Mouse (Mus musculus) 3134 (cell line): ENCODE results near the gene Tmem203.

Experiments
- DNase-seq: peaks from one replicate; pipeline ENCODE4 v3.0.0-alpha.2; 2011; ENCODE audit warnings: low spot score; ENCODE audit not compliant: insufficient read length; ENCODE audit errors: extremely low read depth

Tmem203 gene

DNA sequence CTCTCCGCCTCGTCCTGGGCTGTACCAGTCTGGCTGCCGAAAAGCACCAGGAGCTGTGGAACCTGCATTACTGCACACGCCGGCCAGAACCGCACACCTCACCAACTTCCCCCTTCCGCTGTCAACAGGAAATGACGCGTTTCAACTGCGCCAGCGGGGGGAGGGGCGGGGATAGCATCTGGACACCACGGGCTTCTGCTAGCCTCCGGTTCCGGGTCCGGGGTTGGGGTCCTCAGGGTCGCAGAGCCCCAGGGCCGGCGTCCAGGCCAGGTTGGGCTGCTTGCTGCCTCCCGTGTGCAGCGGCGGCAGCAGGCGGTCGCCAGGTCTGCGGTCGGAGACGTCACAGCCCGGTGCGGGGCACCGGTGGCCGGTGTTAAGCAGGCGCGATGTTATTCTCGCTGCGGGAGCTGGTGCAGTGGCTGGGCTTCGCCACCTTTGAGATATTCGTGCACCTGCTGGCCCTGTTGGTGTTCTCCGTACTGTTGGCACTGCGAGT is at the start of gene Tmem203:
Gene Tmem203 (plus strand): TSS at position 156 of the 496 bp plus-strand sequence.
- DNase-seq = peak; percentile 83

DNA sequence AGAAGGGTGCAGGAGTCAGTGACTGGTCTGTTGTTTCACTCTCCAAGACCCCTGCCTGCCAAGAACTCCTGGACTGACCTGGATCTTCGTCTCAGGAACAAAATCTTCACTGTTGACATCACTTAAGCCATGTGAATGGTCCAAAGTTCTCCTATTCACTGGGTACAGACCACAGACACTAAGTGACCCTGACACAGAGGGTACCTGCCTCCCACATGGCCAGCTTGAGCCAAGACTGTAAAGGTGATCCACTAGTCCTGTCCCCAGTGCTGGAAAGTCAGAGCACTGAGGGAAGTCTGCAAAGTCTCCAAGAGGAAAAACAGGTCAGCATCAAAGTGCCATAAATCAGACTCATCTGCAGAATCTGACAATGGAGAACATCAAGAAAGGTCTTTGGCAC is 47.6 kb upstream of the Tmem203 start:
- no peak for DNase-seq

DNA sequence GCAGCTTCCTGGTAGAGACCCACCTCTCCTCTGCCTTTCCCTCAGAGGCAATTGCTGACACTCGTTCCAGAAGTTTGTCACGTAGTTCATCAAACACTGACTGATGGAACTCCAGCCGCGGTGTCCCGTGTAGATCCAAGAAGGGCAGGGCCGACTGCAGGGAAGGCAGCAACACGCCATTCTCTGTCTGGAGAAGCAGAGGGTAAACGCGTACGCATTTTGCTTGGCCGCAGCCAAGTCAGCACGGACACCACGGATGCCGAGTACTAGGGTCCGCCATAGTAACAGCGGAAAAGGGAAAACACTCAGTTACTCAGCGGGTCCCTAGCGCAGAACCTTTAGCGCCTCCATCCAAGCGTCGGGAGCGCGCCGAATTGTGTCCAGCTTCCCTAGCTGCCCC is 44.6 kb upstream of the Tmem203 start:
- no peak for DNase-seq

DNA sequence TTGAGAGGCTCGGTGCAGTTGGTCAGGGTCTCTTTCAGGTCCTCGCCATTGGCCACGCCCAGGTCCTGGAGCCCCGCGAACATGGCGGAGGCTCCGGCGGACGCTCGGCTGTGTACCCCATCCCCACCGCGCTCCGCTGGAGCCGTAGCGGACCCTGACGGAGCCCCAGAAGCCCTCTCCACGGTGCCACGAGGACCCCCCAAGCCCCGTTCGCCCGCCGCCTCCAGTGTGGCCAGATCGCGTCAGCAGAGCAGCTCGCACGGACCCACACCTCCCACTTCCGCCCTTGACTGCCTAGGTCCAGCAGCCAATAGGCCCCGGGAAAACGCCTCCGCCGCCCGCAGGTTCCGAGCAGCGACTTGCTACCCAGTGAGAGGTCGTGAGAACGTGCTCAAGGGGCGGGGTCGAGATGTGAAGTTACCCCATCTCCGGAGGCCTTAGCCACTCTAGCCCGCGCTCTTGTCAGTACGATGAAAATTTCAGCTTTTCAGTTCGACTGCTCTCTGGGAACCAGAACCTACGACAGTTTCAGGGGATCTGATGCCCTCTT is 44.0 kb upstream of the Tmem203 start, which contains the start of gene Nelfb:
Gene Nelfb (minus strand): TSS at position 369 of the 550 bp plus-strand sequence.
- DNase-seq = peak; percentile 95

DNA sequence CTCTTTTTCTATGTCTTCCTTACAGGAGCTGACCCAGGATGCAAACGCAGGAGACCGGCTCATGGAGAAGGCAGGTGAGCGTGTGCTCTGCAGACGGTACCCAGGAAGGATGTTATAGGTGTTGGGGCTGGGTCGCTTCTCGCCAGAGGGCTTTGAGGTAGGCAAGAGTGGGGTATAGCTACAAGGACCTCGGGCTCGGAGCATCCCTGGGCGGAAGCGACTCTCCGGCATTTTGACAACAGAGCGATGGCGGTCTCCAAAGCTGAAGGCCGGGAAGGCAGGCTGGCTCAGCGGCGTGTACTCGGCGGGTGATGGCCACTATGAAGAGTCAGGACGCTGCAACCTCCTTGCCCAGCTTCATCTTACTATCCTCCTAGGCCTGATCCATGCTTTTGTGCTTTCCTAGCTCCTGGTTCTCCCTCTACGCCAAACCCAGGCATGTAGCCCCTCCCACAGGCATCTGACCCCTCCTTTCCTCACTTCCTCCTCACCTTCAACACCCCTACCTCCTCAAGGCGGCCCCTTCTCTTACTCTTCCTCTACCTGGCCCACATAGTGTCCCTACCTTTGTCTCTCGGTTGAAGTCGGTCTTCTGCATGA is 41.9 kb upstream of the Tmem203 start:
- no peak for DNase-seq

DNA sequence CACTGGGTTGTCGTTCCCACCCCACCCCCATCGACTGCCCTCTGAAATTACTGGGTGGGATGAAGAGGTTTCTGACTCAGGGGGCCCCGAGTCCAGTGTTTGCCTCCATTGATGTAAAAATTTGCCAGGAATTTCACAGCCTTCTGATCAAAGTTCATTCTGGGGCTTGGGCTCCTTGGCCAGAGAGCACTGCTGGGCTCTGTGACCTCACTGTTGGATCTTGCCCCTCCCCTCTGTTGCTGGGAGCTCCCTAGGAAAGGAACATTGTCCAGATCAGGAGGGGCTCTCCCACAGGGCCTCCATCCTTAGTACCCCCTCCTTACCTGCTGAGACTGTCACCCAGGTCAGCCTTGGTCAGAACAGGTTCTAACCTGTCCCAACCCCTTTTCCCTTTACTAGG is 40.8 kb upstream of the Tmem203 start, which contains the start of gene Stpg3:
Gene Stpg3 (minus strand): TSS at position 194 of the 400 bp plus-strand sequence.
- DNase-seq = no peak

DNA sequence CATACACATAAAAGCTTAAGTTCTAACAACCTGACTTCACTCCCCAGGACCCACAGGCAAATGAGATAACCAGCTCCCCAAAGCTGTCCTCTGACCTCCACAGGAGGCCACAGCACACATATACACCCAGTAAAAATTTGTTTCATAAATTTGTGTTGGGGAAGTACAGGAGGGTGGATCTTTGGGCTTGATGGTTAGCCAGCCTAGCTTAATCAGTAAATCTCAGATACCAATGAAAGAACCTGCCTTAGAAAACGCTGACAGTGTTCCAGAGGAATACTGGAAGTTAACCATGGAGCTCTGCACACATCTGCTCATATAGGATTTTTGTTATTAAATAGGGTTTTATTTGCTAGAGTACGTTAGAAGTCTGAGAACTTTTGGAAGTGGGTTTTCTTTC is 37.6 kb upstream of the Tmem203 start:
- no peak for DNase-seq

DNA sequence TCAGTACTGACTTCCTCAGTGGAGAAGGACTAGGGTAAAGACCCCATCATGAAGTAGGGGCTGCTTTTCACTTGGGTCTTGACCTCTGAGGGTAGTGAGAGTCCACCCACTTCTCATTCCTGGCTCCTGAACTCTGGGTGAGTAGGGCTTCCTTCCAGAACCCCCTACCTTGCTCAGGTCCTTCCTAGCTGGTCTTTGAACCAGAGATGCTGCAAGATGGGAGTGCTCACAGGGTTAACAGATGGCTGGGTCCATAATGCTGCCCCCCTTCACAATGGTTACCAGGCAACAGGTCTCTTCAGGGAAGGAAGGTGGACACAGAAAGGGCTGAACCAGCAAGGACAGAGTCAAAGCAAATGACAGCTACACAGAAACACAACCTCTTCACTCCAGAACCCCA is 36.8 kb upstream of the Tmem203 start, which contains the start of gene Fam166a:
Gene Fam166a (plus strand): TSS at position 301 of the 400 bp plus-strand sequence.
- DNase-seq = no peak

DNA sequence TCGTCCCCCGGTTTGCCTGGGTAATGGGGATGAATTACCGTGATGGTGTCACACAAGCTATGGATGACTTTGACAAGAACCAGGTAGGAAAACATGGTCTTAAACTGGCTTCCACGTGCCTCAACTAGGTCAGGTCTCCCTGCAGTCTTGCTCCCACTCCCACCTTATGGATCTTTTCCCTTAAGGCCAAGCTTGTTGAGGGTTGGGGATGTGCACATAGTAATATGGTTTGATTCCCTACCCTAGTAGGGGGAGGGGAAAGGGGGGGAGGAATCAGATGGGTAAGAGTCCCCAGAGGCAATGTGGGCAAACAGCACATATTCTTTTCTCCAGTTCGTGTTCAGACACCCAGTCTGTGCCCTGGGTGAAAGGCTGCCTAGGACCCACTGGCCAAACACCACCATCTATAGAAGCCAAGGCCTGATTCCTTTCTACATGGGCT is 33.9 kb upstream of the Tmem203 start:
- DNase-seq = peak; percentile 28

DNA sequence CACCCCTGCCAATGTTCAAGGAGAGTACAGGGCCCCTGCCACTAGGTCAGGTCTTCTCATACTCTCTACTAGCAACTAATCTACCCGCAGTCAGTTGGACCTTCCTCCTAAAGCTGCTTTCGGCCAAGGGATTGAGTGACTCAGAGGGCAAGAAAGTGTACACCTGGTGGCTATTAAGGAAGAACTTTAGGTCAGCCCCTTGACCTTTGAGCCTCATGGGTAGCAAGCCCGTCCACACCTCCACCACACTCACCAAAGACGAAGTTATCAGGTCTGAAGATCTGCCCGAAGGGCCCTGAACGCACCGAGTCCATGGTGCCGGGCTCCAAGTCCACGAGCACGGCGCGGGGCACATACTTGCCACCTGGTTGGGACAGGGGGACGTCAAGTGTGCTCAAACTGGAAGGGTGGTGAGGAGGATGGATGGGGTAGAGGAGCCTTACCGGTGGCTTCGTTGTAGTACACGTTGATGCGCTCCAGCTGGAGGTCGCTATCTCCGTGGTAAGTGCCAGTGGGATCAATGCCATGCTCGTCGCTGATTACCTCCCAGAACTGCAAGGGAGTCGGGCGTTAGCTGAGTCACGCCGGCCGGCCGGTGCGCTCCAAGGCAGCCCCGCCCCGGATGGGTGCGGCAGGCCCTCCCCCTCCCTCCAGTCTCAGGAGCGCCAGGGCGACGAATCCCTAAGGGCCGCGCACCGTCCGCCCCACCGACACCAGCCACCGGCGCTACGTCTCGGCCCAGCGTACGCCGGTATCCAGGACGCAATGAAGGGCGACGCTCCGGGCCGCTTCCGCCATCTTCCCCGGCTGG is 31.4 kb upstream of the Tmem203 start:
- peak; percentile 92 for DNase-seq

DNA sequence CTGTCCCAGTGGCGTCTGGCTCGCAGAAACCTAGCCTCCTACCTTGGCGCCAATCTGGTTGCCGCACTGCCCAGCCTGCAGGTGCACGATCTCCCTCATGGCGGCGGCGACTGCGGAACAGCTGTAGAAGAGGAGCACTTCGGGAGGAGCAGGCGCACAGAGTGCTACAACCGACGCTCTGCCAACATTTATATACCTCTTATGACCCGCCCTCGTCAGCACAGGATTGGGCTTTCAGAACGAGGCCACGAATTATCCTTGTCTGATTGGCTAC is 30.8 kb upstream of the Tmem203 start, which contains the start of gene Tubb4b:
Gene Tubb4b (minus strand): TSS at position 211 of the 274 bp plus-strand sequence.
- DNase-seq = no peak

DNA sequence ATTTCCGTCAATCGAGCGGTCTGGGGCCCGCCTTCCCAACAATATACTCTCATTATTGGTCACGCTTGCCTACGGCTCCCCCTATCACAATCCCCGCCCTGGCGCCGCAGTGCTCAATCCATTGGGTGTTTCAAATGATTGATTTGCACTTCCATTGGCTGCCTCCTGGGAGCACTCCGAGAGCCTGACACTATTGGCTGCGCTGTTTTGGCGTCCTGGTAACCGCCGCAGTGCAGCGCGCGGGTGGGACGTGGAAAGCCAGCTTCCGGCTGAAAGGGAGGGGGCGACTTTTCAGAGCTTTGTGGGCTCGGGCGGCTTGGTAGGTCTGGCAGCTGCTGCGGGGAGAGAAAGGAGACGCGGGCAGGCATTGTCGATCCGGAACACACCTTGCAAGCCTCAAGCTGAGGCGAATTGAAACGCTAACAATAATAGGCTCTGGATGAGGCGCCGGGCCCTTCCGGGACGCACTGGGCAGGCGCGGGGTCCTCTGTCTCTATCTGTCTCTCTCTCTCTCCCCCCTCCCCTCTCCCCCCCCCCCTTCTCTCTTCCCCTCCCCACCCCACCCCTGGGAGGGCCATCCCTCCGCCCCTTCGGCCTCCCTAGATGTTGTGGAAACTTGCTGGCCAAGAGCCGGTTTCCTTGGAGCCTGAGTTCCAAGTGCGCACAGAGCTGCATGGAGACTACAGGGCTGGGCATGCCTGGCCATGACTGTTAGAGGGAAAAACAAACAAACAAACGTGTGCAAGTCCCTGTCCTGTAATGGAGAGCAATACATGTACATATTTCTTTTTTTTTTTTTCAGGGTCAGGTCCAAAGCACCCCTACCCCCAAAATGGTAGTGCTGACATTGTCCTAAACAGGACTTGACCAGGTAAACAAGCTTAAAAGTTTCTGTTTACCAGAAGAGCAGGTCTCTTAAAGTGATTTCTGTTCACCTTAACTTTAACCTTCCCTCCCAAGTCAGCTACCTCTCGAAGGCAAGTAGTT is 30.2 kb upstream of the Tmem203 start:
- DNase-seq = peak; percentile 97

DNA sequence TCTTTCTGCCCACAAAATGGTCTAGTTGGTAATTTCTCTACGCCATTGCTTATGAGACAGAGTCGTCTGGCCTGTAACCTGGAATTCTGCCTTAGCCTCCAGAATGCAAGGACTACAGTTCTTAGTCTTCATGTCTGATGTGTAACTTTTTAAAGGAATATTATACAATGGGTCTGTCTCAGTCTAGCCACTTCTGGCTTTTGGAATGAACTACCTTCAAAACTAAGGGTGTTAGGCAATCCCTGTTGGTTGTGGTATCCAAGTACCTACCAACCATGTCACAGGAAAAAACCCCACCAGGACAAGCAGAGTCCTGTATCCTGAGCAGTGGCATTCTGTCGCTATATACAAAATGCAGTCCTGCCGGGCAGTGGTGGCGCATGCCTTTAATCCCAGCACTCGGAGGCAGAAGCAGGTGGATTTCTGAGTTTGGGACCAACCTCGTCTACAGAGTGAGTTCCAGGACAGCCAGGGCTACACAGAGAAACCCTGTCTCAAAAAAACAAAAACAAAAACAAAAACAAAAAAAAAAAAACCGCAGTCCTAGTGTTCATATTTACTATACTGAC is 29.3 kb upstream of the Tmem203 start:
- DNase-seq = no peak

DNA sequence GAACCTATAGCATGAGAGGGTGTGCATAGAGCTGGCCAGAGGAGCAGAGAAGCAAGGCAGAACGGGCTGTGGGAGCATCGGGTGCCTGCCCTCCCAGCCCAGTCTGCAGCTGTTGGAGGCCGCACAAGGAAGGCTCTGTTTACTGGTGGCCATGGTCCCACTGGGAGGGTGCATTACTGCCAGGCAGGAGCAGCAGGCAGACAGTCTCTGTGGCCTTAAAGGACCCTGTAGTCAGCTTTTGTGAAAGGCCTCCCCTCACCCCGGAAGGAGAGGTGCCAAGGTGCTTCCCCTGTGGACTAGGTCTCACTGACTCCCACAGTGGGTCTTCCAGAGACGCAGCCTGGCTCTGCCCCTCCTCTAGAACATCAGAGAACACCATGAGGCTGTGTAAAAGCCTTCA is 28.4 kb upstream of the Tmem203 start:
- no peak for DNase-seq

DNA sequence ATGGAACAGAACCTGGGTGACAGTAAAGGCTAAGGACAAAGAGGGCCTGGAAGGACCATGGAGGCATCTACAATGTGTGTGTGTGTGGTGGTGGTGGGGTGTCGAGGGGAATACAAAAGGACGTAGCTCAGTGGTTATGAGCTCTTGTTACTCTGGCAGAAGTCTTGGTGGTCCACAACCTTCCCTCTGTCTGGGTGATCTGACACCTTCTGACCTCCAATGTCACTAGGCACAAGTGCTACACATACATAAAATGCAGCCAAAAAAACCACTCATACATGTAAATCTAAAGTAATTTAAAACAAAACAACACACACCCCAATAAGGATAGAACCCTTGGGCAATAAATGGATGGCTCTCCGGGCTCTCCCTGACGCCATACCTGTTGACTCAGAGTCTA is 27.8 kb upstream of the Tmem203 start:
- DNase-seq = no peak

DNA sequence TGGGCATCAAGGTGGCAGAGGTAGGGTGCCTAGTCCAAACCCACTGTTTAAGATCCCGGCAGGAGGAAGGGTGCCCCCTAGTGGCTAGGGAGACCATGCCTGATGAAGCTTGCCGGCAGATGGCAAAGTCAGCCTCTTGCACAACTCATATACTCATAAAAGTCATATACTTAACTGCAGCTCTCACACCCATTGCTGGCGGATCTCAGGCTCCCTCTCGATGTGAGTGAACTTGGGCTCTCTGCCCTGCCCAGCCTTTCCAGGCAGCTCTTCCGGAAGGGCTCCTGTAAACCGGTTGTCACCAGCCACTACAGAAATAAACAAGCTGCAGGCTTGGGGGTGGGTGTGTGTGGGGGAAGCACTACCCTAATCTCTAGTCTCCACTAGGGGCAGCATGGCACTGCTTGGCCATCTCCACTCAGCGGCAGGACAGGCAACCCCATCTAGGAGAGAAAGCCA is 26.8 kb upstream of the Tmem203 start:
- peak; percentile 78 for DNase-seq

DNA sequence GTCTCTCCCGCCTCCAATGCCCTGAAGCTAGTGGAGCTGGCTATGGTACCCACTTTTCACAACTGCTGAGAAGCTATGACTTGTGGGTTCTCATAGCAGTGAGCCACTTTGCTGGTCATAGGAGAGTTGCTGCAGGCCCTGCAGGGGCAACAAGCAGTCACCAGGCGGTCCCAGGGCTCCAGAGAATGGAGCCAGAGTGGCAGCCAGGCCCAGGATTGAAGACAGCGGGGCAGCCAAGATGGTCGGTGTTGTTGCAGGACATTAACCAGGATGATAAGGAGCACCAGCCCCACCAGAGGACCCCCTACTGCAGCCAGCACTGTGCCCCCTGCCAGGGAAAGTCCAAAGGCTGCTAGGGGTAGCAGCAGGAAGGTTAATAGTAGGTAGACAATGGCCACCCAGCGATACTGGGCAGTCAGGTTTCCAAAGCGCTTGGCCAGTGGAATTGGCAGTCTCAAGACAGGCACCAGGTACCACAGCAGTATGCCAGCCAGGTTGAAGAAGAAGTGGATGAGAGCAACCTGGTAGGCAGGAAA is 26.2 kb upstream of the Tmem203 start:
- no peak for DNase-seq

DNA sequence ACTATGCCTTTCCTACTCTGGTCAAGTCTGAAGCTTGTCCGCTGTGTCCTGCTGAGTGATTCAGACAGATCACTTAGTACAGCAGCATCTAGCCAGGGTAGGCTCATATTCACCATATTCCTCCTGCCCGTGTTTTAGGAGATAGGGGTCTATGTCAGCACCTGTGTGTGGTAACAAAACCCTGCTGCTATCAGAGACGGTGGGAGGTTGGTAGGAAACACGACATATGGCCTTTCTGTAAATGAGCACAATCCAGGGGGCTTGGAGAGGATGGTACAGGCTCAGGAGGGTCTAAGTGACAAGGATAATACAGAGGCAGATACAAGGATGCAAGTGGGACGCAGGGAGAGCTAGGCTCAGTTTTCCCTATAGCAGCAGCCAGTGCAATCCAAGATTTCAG is 25.7 kb upstream of the Tmem203 start:
- DNase-seq = no peak

DNA sequence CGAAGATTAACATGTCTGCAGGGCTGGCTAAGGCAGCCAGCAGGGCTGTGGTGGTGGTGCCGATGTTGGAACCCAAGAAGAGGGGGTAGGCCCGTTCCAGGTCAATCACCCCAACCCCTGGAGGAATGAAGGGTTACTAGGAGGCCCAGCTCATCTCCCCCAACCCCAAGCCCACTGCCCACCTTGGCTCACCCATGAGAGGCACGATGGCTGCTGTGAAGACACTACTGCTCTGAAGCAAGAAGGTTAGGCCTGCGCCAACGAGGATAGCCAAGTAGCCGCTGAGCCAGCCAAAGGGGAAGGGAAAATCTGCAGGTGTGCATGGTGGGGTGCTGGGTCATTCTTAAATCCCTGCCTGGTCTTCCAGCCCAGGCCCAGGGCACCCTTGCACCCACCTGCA is 24.7 kb upstream of the Tmem203 start:
- DNase-seq = no peak

DNA sequence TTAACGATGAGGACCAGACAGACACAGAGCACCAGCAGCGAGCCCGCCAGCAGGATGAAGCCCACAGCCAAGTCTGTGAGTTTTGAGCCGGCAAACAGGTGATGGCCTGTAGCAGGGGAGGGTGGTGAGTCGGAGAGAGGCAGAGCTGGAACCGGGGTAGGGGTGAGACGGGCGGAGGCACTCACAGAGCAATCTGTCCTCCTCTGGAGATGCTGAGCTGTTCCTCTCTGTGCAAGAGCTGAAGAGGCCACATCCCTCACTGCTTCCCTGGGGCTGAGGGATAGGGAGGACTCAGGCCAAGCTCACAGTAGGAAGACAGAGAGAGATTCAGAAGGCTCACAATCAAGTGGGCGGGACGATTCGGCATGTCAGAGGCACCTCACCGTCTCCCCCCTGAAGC is 24.2 kb upstream of the Tmem203 start:
- no peak for DNase-seq
